Mouse (Mus musculus) layer of hippocampus, postnatal 10 days (tissue): ENCODE measurements around the gene Srsf4. TPM values are rescaled to one million over a fixed set of nuclear protein-coding genes. Genes with fewer than 3 reads are reported as not detected.

Experiments used
- DNase-seq, 2 experiments: peaks; one replicate each; pipeline ENCODE4 v3.0.0; 2021; ENCODE audit warnings: low spot score in 2 of 2
- total RNA-seq, 2 experiments: library from RNA; stranded (reverse); gene quantifications; 2 replicates each; pipeline ENCODE4 v1.2.3; 2021

Srsf4 gene
- total RNA-seq, 2 experiments from 2014 or later, result 74.4 to 77.1 TPM

DNA sequence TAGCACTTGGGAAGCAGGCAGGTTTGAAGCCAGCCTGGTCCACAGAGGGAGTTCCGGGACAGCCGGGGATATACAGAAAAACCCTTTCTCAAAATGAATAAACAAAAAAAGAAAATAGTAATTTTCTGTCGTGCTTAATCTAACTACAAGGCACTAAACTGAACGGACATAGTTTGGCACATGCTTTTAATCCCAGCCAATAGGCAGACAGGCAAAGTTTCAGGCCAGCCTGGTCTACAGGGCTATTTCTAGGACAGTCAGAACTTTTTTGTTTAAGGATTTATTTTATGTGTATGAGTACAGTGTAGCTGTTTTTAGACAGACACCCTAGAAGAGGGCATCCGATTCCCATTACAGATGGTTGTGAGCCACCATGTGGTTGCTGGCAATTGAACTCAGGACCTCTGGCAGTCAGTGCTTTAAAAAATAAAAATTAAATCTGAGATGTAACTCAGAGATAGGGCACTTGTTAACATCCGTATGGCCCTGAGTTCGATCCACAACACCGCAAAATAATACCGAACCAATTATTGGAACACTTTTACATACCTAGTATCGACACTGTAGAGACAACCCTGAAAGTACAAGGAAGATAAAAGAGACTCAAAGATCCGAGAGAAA is 635 bp upstream of the Srsf4 start:
- DNase-seq, result no peak

DNA sequence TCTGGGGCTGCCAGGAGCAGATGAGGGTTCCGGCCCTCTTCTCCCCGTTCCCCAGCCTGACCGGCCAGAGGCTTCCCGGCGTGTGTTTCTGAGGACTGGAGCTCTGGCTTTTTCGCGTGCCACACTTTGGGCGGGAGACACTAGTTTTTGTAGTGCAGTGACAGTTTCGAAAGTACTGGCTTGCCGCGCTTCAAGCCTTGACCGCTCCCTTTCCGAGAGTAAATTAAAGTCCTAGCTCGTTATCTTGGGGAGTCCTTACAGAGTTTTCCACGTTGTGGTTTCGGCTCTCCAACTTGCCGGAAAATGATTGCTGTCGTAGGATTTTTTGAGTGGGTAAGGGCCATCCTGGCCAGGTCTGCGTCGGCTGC is 736 bp downstream of the Srsf4 start:
- peak; percentile 20 to 21 for DNase-seq

DNA sequence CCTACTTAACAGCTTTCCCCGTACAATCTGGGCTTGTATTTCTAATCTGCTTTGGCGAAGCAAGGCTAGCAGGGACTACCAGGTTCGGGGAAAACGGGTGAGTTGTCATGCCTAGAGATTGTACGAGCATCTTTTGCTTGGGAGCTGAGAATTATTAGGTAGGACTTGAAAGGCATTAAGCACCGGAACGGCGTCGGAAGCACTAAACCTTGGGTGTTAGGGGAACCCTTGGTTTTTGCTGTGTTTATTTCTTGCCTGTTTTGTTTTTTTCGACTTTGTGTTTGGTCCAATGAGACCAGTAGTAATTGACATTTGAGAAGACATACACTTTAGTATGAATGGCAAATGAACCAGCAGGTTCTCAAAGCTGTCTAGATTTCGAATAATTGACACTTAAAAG is 1.1 kb downstream of the Srsf4 start:
- DNase-seq, result no peak

DNA sequence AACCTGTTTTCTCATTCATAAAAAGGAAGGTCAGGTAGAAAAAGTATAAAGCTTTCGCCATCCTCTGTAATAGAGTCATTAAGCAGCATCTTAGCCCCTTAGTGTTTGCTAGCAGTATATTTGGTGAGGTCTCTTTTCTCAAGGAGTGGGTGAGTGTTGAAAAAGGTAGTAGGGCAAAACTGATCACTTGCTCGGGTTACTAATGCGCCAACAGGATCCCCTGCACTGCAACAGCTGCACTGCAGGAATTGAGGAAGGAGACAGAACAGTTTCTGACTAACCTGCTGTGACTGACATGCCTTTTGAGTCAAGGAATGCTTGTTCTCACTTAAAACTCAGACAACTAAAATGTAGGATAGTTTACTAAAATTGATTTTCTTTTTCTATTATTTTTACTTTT is 1.8 kb downstream of the Srsf4 start:
- DNase-seq, result no peak

DNA sequence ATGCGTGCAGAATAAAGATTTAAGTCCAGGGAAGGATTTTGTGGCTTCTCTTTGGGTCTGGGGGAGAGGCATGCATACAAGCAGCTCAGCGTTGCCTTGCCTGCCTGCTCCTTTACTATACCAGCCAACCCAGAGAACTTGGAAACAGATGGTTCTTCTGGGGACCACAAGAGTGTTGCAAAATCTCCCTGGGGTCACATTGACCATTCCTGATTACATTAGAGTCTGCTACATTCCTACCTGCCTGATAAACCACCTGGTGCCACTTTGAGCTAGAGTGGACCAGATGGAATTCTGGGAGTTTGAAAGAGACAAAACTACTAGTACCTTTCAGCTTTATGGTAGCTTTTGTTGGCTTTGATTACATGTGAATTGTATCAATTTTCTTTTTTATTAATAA is 3.4 kb downstream of the Srsf4 start:
- DNase-seq, result no peak

DNA sequence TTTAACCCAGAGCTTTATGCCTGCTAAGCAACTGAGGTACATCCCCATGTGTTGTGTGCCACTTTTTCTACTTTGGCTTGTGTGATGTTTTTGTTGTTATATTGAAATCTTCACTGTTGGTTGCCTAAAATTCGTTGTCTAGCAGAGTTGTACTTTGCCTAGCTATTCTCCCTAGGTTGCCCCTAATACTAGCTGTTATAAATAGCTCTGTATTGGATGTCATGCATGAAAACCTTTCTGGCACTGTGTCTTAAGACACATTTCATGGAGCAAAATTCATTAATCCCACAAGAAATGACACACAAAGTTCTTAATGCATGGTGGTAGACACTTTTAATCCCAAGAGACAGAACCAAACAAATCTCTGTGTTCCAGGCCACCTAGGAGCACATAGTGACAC is 6.3 kb downstream of the Srsf4 start:
- DNase-seq, result no peak

DNA sequence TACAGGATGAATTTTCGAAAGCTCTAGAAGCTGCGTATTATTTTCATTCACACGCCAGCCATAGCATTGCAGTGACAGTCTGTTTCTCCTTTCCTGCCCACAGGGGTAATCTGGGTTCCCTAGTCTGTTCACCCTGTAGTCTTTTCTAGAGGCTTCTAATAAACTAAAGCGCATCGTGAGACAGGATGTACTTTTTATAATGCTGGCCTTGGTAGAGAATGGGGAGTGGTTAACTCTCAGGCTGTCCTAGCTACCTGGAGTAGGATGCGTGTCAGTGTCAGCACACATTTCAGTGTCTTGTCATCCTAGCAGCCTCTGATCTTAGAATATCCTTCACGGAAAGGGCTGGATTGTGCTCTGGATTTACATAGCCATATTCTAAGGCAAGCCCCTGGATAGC is 7.9 kb downstream of the Srsf4 start:
- DNase-seq, result no peak

DNA sequence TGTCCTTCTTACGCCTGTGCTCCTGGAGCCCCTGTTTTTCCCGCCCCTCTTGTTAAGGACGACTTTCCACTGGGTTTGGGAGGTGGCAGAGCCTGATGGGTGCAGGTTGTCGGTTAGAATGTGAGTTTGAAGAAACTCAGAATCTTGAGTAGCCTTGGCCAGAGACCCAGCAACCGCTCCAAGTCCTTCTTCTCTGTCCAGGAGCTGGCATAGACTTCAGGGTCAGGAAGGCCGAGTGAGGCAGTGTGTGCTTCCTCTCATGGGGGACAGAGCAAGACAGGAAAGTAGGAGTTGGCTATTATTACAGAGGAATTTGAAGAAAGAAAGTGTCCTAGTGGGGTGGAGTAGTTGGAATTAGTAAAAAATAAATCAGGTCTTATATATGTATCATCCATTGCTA is 10.2 kb downstream of the Srsf4 start:
- DNase-seq, result no peak

DNA sequence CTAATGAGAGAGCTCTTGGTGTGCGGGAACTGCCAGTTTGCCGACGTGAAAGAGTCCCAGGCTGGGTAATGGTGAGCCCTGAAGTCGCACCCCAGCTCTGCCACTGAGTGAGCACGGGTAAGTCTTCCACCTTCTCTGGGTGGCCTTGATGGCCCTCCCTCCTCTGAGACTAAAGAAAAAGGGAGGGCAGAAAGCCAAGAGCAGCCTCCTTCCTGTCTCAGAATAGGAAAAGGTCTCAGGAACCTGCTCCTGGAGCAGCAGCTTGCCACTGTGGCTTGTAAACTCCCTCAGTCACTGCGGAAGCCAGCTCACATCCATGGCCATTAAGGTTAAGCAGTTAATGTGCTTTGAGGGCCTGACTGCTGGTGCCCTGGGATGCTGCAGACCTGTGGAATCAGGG is 12.0 kb downstream of the Srsf4 start:
- no peak for DNase-seq

DNA sequence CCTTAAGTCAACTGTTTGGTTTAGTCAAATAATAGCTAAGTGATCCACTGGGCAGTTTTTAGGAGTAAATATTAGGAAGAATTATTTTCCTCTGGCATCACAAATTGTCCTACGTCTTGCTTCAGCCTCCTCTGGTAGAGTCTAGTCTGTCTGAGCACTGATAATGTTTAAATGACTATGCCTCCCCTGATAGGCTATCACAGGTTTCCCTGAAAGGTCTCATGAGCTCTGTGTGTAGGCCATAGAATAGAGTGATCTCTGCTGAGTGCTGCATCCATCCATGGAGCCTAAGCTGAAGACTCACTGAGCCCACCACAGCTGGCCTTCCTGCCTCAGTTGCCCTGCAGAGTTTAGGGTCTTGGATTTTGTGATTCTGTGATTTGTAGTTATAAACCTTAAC is 15.1 kb downstream of the Srsf4 start:
- DNase-seq, result no peak

DNA sequence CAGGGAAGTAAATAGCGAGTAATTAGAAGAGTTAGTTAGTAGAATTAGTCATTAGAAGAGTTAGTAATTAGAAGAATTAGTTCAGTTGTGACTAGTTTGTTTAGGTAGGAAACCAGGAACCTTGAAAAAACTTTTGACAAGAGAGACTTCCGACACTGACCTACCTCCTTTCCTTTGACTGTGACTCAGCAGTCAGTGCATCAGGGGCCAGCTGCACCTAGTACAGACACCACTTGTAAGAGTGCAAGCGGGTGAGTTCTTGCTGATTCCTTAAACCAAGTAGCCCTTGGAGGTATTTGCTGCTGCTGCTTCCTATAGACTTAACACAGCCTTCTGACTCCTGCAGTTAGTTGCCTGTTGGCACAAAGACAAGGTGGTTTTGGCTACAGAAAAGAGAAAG is 17.3 kb downstream of the Srsf4 start:
- DNase-seq, result no peak

DNA sequence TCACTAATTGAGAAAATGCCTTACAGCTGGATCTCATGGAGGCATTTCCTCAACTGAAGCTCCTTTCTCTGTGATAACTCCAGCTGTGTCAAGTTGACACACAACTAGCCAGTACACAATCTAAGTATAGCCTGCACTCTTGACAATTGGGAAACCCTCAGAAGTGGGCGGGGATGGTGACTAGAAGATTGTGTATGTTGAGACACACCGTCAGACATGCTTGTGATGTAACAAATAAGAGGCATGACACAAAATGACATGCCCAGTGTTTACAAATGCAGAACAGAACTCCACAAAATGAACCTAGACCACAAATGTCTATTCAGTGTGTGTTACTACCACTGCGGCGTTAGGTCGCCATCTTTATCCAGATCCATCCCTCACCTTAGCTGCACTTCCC is 23.7 kb downstream of the Srsf4 start:
- no peak for DNase-seq

DNA sequence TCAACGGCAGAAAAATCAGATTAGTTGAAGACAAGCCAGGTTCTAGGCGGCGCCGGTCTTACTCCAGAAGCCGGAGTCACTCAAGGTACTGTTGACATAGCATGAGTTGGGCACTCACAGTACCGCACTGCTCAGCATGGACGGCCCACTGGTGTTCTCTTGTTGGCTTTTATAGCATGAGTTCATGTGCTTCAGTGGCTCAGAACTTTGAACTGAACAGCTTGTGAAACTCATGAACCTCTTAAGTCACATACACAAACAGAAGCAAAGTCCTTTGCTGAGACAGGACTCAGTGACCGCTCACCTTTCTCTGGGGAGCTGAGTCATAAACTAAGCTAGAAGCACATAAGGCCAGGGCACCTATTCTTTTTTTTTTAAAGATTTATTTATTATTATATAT is 24.4 kb downstream of the Srsf4 start:
- no peak for DNase-seq

DNA sequence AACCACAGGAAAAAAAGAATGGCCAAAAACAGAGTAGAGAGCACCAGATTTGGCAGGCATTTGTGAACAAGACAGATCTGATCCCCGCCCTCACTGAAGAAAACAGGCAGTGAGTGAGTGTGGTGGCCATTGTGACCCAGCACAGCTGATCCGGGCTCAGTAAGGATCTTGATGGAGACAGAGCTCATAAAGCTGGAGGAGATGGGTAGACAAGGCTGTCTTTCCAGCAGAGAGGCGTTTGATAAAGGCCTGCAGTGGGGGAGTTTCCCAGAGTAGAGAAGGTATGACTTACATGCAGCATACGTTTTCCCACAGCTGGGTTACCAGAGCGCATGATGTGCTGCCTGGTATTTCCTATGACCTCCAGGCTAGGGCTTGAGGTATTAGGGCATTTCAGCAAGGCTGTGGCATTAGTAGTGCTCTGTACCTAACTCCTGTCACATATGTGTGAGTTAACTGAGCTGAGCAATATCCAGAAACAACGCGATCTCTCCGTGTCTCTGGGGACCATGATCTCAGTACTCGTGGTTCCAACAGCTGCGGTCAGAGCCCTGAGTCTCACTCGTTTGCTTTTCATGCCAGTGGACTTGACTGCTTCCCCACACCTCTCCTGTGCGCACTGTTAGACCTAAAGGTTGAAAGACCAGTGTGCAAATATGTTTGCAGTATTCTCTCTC is 25.2 kb downstream of the Srsf4 start:
- no peak for DNase-seq

DNA sequence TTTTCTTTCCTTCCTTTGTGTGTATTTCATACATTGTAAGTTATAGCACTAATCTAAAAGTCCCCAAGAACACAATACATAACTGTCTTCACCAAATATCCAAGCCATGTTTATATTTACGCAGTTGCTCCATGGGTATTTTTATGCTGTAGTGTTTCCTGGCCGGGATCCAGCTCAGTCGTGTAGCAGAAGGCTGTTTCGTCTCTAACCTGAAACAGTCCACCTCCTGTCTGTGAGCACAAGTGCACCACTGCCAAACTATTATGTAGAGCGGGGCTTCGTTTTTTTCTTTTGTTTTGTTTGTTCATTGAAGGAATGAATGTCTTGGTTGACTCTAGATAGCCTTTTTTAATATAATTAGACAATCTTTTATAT is 25.8 kb downstream of the Srsf4 start:
- DNase-seq, result no peak

DNA sequence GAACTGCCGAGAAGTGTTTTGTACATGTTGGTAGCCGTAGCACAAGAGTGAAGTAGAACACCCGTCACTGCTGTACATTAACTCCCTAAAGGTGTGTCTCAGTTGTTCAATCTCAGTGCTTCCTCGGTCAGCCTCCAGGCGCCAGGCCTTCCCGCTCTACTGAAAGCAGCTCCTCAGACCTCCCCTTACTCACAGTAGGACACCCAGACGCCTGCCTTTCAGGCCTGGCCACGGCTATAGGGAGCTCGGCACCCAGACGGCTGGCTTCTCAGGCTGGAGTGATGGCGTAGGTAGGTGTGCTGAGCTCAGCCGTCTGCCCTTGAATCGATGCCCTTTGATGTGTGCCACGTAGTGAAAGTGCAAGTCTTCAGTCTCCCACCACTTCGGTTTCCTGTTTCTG is 27.7 kb downstream of the Srsf4 start:
- no peak for DNase-seq

DNA sequence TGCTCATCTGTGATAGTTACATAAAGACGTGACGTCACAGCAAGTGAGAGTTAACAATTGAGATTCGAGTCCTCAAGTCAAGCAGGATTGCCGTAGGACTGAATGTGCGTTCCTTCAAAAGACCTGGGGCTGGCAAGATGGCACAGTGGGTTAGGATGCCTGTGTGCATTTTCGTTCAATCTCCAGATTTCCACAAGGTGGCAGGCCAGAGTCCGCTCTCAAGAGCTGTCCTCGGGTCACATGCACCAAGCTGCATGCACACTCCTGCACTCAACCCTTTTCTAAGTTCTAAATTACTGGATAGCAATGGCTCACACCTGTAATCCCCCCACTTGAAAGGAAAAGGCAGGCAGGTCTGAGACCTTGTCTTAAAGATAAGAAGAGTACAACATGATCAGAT is 31.1 kb downstream of the Srsf4 start:
- DNase-seq, result peak; percentile 60 to 71

DNA sequence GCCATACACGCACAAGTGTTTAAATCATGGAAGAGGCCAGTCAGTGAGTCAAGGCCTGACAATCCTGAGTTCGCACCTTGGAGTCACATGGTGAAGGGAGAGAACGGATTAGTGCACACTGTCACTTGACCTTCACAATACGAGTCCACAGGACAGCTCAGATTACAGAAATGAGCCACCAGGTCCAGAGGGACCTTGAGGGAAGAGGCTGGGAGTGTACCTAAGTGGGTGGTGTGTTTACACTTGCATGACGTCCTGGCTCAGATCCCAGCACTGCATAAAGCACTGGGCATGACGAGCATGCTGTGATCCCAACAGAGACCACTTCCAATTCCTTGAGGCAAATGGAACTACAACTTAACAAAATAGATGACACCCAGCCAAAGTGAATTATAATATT is 33.0 kb downstream of the Srsf4 start:
- no peak for DNase-seq

DNA sequence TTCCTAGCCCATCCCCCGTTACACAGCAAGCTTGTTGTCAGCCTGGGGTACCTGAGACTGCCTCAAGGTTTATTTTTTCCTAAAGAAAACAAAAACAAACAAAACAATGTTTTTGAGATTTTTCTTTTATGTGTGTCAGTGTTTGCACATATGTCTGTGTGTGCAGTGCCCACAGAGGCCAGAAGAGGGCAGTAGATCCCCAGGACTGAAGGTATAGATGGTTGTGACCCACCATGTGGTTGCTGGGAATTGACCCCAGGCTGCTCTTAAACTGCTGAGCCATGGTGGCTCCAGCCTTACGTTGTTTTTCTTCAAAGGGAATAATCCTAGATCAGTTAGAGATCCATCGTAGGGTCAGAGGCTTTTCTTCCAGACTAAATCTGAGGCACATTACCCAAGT is 34.5 kb downstream of the Srsf4 start:
- DNase-seq, result no peak

DNA sequence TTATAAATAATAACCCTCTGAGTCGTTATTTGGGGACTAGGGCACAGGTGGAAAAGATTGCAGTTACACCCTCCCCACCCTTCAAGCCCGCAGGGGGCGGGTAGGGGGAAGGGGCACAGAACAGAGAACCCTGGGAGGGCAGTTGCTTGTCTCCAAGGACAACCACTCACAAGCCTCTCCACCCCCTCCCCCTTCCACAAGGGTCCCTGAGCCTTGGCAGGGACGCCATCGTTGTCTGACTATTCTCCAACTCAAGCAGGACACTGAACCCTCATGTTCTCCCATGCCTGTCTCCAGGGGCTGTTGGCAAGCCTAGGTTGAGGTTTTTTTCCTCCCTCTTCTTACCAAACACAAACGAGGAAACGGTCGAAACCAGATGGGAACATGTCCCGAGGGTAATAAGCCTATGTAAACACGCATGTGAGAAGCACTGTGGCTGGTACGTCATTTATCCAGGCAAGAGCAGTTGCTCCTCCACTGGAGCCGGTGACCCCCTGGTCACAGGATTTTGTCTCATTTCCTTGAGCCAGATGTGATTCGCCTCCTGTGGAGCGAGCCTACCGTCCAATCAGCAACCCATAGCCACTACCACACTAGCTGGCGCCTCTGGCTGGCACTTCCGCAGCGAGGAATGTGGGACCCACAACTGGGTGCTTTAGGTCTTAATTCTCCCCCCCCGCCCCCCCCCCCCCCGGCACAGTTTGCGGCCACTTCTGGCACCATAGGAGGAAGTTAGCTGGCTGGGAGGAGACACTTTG is 37.0 kb downstream of the Srsf4 start:
- no peak for DNase-seq

DNA sequence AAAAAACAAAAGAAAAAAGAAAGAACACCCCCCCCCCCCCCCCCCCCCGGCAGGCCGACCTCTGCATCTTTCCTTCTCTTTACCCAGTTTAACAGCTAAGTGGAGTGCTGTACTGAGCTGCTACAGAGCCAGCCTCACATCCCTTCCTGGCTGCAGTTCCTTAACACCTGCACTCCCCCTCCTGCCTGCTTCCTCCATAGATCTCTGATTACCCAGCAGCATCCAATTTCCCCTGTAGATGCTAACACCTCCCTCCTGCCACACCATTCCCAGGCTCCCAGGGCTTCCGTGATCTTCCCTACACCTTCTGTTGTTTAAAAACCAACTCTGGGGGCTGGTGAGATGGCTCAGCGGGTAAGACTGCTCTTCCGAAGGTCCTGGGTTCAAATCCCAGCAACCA is 38.1 kb downstream of the Srsf4 start:
- DNase-seq, result no peak

DNA sequence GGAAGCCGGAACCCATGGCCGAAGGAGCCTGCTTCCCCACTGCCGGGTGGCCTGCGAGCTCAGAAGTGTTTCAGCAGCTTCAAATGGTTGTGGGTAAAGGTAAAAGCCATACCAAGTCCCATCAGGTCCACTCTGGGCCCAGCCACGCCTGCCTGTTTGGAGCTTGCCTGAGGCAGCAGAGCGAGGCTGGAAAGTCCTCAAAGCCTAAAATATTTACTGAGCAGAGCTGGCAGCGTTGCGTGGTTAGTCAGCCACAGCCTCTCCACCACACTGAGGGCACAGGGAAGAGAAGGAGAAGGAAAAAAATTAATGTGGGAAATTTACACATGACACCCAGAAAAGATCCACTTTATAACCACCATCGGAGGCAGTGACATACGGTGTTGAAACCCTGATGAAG is 40.1 kb downstream of the Srsf4 start:
- DNase-seq, result no peak
